Mouse (Mus musculus): ENCODE data around the gene Gm10337. TPM values are rescaled to one million over a fixed set of nuclear protein-coding genes. Genes with fewer than 3 reads are reported as not detected.

The Gm10337 gene
- polyA plus RNA-seq, 1 experiment from 2014 or later: 5.5 TPM

DNA sequence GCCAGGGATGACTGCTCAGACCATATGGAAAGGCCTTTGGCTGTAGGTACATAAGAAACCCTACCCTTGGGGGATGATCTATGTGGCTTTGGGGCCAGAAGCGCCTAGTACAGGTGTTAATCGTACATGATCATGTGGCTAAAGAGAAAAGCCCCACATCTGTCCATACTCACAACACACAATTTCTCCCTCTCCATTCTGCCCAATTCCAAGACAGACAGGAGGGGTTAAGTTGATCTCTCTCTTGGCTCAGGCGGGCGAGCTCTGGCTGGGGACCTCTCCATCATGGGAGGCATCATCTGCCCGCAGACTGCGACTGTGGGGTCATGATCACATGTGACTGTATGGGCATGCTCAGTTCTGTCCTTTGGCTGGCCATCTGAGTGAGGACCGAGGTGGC lies 30.4 kb downstream of the Gm10337 start:
- ATAC-seq (replicated peaks; ENCODE audit: low FRiP score): no peak
- Histone ChIP-seq H3K9ac (no peak overlapping the region), H3K4me3 (replicated peaks) (no peak overlapping the region), H3K9me3 (replicated peaks) (no peaks in the 10 kb centered on the region), H3K36me3 (peaks cover 91% of the 10 kb centered on the region), H3K4me1 (no peaks in the 10 kb centered on the region), H3K27ac (no peak overlapping the region), H3K27me3 (no peaks in the 10 kb centered on the region), H3K4me2 (no peak overlapping the region)
- WGBS: 88% methylated on average over 7 of the region's 7 CpGs

DNA sequence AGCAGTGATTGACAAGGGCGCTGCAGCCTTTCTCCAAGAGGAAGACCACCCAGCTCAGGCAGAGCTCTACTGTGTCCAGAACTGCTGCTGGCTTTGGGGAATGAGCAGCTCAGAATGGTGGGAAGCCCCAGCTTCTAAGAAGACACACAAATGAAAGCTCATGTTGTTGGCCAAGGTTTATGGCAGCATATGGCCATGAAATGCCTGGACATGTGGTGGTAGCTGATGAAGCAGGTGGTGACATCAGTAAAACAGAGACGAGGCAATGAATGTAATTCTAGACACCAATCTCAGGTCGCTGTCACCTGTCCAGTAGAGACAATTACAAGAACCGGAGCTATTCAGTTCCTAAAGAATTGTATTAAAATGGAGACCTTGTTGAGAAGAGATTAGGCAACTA lies 41.3 kb downstream of the Gm10337 start:
- no peaks in the 10 kb centered on the region for H3K4me1 ChIP-seq
- no peak overlapping the region for H3K27ac ChIP-seq
- no peak overlapping the region for H3K9ac ChIP-seq
- peaks cover 85% of the 10 kb centered on the region for H3K36me3 ChIP-seq
- H3K4me2 ChIP-seq: no peak overlapping the region
- 90% methylated on average over 4 of the region's 4 CpGs for WGBS
- H3K27me3 ChIP-seq: no peaks in the 10 kb centered on the region
- no peak overlapping the region for H3K4me3 ChIP-seq (replicated peaks)
- no peak for ATAC-seq (replicated peaks; ENCODE audit: low FRiP score)
- no peaks in the 10 kb centered on the region for H3K9me3 ChIP-seq (replicated peaks)

DNA sequence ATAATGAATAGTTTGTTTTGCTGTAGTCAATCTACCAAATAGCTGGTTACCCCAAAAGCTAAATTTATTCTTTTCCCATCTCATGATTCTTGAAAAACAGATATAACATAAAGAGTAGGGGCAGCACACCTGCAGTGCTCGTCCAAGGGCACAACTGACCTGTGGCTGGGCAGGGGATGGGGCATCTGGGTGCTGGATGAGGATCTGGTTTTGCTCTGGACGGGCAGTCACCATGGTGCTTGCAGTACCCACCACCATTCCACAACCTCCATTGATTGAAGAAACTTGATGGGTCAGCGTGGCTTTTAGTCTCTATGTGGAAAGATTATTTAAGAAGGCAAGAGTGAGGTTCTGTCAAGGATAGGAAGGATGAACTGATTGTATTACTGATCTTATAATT lies 42.7 kb downstream of the Gm10337 start:
- Histone ChIP-seq H3K4me1 (no peaks in the 10 kb centered on the region), H3K4me2 (no peak overlapping the region), H3K9ac (no peak overlapping the region), H3K4me3 (replicated peaks) (no peak overlapping the region), H3K27ac (no peak overlapping the region), H3K27me3 (no peaks in the 10 kb centered on the region), H3K9me3 (replicated peaks) (no peaks in the 10 kb centered on the region), H3K36me3 (peaks cover 79% of the 10 kb centered on the region)
- WGBS: 88% methylated on average over 3 of the region's 3 CpGs
- ATAC-seq (replicated peaks; ENCODE audit: low FRiP score): no peak

- Histone ChIP-seq H3K27ac (no peak overlapping the region), H3K4me2 (no peak overlapping the region), H3K27me3 (no peaks in the 10 kb centered on the region), H3K9ac (no peak overlapping the region), H3K4me3 (replicated peaks) (no peak overlapping the region), H3K4me1 (no peaks in the 10 kb centered on the region), H3K36me3 (peaks cover 79% of the 10 kb centered on the region), H3K9me3 (replicated peaks) (no peaks in the 10 kb centered on the region)
- WGBS: 88% methylated on average over 3 of the region's 3 CpGs
- no peak for ATAC-seq (replicated peaks; ENCODE audit: low FRiP score)
These were observed 43.3 kb downstream of the Gm10337 start for GRCm38 (mm10) chr15:102546677-102547427.

DNA sequence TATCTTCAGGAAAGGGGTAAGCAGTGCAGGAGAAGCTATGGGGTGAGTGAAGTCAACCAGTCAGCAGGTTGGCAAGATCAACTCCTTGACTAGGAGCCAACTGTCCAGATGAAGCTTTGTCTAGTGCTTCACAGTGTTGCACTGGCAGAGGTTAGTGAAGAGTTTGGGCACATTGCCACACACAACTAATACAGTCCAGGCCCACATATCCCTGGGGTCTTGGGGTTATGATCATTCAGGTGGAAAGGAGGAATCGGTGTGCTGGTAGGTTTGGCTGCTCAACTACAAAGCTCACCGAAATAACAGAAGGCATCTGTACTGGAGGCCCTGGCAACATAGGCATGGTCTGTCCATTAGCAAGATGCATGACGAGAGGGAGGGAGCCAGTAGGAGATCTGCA lies 44.0 kb downstream of the Gm10337 start:
- H3K27ac ChIP-seq: no peak overlapping the region
- whole genome bisulfite sequencing: 93% methylated on average over 3 of the region's 3 CpGs
- no peak for ATAC-seq (replicated peaks; ENCODE audit: low FRiP score)

DNA sequence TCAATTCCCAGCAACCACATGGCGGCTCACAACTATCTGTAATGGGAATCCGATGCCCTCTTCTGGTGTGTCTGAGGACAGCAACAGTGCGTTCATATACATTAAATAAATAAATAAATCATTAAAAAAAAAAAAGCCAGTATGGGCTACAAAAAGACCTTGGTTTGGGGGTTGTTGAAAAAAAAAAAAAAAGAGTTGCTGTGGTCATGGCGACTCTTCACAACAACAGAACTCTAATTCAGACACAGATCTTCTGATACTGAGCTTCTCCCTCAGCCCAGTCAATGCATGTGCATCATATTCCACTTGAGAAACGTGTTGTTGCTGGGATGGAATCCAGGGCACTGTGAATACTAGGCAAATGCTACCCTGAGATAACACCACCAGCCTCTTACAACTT lies 49.1 kb downstream of the Gm10337 start:
- no peak for ATAC-seq (replicated peaks; ENCODE audit: low FRiP score)
- Histone ChIP-seq H3K9ac (no peak overlapping the region), H3K4me2 (no peak overlapping the region), H3K27me3 (no peaks in the 10 kb centered on the region), H3K36me3 (peaks cover 80% of the 10 kb centered on the region), H3K9me3 (replicated peaks) (no peaks in the 10 kb centered on the region), H3K27ac (no peak overlapping the region), H3K4me3 (replicated peaks) (no peak overlapping the region), H3K4me1 (no peaks in the 10 kb centered on the region)
- 94% methylated on average over 5 of the region's 5 CpGs for WGBS

More for the DNA sequence above, 44.0 kb downstream of the Gm10337 start:
- no peak overlapping the region for H3K4me2 ChIP-seq
- no peaks in the 10 kb centered on the region for H3K27me3 ChIP-seq
- peaks cover 79% of the 10 kb centered on the region for H3K36me3 ChIP-seq
- H3K4me1 ChIP-seq: no peaks in the 10 kb centered on the region
- no peak overlapping the region for H3K9ac ChIP-seq
- H3K4me3 ChIP-seq (replicated peaks): no peak overlapping the region
- no peaks in the 10 kb centered on the region for H3K9me3 ChIP-seq (replicated peaks)

Other genes starting within 250 kb of the Gm10337 start
- gene Rarg, start 246.2 kb upstream of the Gm10337 start, polyA plus RNA-seq (2015; fragmentation: Nextera tagmentation; extraction: Ambion mirVana): 27.9 and 30.3 TPM in 2 replicates
- gene Gm9918, start 233.2 kb upstream of the Gm10337 start, polyA plus RNA-seq (2015; fragmentation: Nextera tagmentation; extraction: Ambion mirVana): 0.44 and 0.55 TPM in 2 replicates
- gene Mfsd5, start 224.3 kb upstream of the Gm10337 start, polyA plus RNA-seq (2015; fragmentation: Nextera tagmentation; extraction: Ambion mirVana): 68.6 and 69.8 TPM in 2 replicates
- 23.5 and 31.0 TPM in 2 replicates for gene Espl1, start 207.5 kb upstream of the Gm10337 start, polyA plus RNA-seq (2015; fragmentation: Nextera tagmentation; extraction: Ambion mirVana)
- gene Pfdn5, start 177.6 kb upstream of the Gm10337 start, polyA plus RNA-seq (2015; fragmentation: Nextera tagmentation; extraction: Ambion mirVana): 382 and 393 TPM in 2 replicates
- gene Myg1, start 172.0 kb upstream of the Gm10337 start, polyA plus RNA-seq (2015; fragmentation: Nextera tagmentation; extraction: Ambion mirVana): 106 and 122 TPM in 2 replicates
- 83.2 and 83.7 TPM in 2 replicates for gene Aaas, start 153.0 kb upstream of the Gm10337 start, polyA plus RNA-seq (2015; fragmentation: Nextera tagmentation; extraction: Ambion mirVana)
- 1.3 and 5.9 TPM in 2 replicates for gene Sp7, start 136.5 kb upstream of the Gm10337 start, polyA plus RNA-seq (2015; fragmentation: Nextera tagmentation; extraction: Ambion mirVana)
- gene Sp1, start 97.6 kb upstream of the Gm10337 start, polyA plus RNA-seq (2015; fragmentation: Nextera tagmentation; extraction: Ambion mirVana): 10.8 and 11.1 TPM in 2 replicates
- gene Amhr2, start 58.4 kb upstream of the Gm10337 start, polyA plus RNA-seq (2015; fragmentation: Nextera tagmentation; extraction: Ambion mirVana): 0.75 and 1.7 TPM in 2 replicates
- gene Prr13, start 44.7 kb upstream of the Gm10337 start, polyA plus RNA-seq (2015; fragmentation: Nextera tagmentation; extraction: Ambion mirVana): 82.9 and 86.1 TPM in 2 replicates
- gene Pcbp2, start 33.2 kb upstream of the Gm10337 start, polyA plus RNA-seq (2015; fragmentation: Nextera tagmentation; extraction: Ambion mirVana): 210 and 217 TPM in 2 replicates
- 15.3 and 19.7 TPM in 2 replicates for gene Map3k12, start 13.3 kb downstream of the Gm10337 start, polyA plus RNA-seq (2015; fragmentation: Nextera tagmentation; extraction: Ambion mirVana)
- gene Tarbp2, start 14.5 kb downstream of the Gm10337 start, polyA plus RNA-seq (2015; fragmentation: Nextera tagmentation; extraction: Ambion mirVana): 89.9 and 92.0 TPM in 2 replicates
- 2.4 and 3.4 TPM in 2 replicates for gene Npff, start 21.2 kb downstream of the Gm10337 start, polyA plus RNA-seq (2015; fragmentation: Nextera tagmentation; extraction: Ambion mirVana)
- gene Gm28047, start 121.3 kb downstream of the Gm10337 start, polyA plus RNA-seq (2015; fragmentation: Nextera tagmentation; extraction: Ambion mirVana): not detected in 2 replicates
- 37.6 and 39.4 TPM in 2 replicates for gene Atf7, start 121.7 kb downstream of the Gm10337 start, polyA plus RNA-seq (2015; fragmentation: Nextera tagmentation; extraction: Ambion mirVana)
- gene Atp5g2, start 168.6 kb downstream of the Gm10337 start, polyA plus RNA-seq (2015; fragmentation: Nextera tagmentation; extraction: Ambion mirVana): 70.2 and 95.0 TPM in 2 replicates
- gene Calcoco1, start 218.5 kb downstream of the Gm10337 start, polyA plus RNA-seq (2015; fragmentation: Nextera tagmentation; extraction: Ambion mirVana): 47.0 and 51.4 TPM in 2 replicates

Data from kidney, embryonic 15.5 days (tissue).